Mouse (Mus musculus) urinary bladder, adult 18-20 months (tissue): ENCODE data around the gene Dkk3.

Experiments
- DNase-seq, 2 experiments: peaks; one replicate each; pipeline ENCODE4 v3.0.0; 2022; ENCODE audit warnings: low spot score in 2 of 2, mixed read lengths in 2 of 2

The Dkk3 gene

DNA sequence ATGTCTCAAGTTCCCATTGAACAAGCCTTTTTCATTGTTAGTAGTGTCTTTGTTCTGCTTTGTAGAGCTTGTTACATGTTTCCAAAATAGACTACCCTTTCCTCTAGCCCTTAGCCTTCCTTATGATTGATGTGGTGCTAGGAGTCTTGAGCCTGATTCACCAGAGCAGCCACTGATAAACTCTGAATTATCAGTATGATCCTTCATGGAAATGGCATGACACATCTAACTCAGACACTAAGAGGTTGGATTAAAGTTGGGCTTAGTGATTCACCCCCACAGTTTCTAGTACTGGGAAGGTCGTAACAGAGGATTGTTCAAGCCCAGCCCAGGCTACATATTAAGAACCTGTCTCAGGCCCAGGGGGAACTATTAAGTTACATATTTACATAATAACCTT is 76.2 kb downstream of the Dkk3 start:
- no peak for DNase-seq

DNA sequence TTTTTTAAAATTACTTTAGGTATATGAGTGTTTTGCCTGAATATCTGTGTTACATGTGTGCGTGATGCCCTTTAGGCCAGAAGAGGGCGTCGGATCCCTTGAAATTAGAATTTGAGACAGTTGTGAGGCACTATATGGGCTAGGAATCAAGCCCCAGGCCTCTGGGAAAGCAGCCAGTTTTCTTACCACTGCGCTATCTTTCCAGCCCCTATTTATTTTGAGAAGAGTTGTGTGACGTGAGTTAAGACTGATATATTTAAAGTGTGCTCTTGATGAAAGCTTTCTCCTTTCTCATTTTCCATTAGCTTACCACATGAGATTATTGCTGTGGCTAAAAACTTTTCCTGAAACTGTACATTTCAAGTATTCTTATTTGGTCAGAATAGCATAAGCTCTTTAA is 84.0 kb downstream of the Dkk3 start:
- no peak for DNase-seq
